Mouse (Mus musculus) retina, embryonic 14.5 days (tissue): Measurements from ENCODE around the gene Hist1h3b.
A peak's percentile ranks its signal among the peaks of the same experiment; 100 is the strongest.

Source experiments
- DNase-seq: peaks from one replicate; pipeline ENCODE4 v3.0.0-alpha.2; 2015; ENCODE audit warnings: low spot score

The Hist1h3b gene

GRCm38 (mm10) chr13:23738677-23739068, 13.4 kb upstream of the Hist1h3b start, which contains the start of gene Hist1h1c:
TSS of gene Hist1h1c (plus strand) at chr13:23738808.
- peak; percentile 95 for DNase-seq

DNA sequence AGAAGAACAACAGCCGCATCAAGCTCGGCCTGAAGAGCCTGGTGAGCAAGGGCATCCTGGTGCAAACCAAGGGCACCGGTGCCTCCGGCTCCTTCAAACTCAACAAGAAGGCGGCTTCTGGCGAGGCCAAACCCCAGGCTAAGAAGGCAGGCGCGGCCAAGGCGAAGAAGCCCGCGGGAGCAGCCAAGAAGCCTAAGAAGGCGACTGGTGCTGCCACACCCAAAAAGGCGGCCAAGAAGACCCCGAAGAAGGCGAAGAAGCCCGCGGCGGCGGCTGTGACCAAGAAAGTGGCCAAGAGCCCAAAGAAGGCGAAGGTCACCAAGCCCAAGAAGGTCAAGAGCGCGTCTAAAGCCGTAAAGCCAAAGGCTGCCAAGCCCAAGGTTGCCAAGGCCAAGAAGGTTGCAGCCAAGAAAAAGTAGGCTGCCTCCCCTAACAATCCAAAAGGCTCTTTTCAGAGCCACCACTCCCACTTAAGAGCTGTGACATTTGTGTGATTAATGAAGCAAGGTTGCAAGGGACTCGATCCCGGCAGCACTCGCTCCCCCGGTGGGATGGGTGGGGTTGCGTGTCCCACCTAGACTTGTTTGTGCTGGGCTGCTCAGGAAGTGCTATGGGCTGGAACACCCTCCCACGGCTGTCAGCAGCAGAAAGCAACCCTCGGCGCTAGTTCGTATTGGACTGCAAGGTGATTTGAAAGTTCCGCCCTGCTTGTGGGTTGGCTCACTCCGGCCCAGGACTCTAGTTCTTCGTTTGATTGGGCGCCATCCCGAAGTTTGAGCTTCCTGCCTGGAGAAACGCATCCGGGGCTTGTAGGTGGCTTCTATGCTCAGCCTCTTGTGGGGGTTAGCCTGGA, 12.8 kb upstream of the Hist1h3b start:
- peak; percentile 87 for DNase-seq

GRCm38 (mm10) chr13:23739922-23740252, 12.2 kb upstream of the Hist1h3b start:
- DNase-seq = no peak

GRCm38 (mm10) chr13:23740256-23740840, 11.7 kb upstream of the Hist1h3b start:
- no peak for DNase-seq

GRCm38 (mm10) chr13:23740910-23741309, 11.2 kb upstream of the Hist1h3b start:
- no peak for DNase-seq

GRCm38 (mm10) chr13:23742007-23742406, 10.1 kb upstream of the Hist1h3b start:
- DNase-seq = no peak

DNA sequence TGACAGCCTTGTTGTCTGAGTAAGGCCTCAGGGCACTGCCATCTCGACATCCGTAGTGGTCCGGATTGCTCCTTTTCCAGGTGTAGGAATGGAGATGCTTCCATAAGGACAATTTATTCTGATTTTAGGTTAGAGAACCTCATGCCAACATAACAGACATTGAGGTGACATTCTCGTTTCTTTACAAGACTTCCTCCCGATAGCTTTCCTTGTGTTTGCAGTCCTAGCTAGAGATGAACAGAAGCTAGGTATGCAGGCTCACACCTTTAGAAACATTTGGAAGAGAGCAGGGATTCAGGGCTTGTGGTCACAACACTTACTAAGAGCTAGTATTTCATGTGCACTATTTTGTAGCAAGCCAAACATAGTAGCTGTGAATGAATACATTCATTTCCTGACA, 8.9 kb upstream of the Hist1h3b start:
- DNase-seq = no peak

DNA sequence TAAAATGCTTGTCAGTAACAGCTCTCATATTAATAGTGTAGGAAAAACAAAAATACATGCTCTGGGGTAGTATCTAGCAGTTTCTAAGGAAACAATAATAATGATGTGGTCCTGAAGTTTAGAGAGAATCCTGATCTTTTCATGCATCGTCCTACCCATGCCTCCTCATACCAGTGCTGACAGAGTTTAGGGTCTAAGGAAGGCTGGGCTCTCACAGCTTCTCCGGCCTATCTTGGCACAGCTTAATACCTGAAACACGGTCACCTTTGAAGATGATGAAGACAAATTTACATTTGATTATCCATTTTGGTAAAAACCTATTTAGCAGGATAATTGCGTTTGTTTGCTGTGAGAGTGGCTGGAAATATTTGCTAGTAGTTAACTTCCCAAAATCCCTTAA, 8.1 kb upstream of the Hist1h3b start:
- no peak for DNase-seq

- no peak for DNase-seq
These were observed 7.4 kb upstream of the Hist1h3b start for GRCm38 (mm10) chr13:23744421-23745380.

GRCm38 (mm10) chr13:23745381-23746161, 6.5 kb upstream of the Hist1h3b start, which contains the start of gene Hist1h3c:
TSS of gene Hist1h3c (minus strand) at chr13:23745602.
- peak; percentile 94 for DNase-seq

DNA sequence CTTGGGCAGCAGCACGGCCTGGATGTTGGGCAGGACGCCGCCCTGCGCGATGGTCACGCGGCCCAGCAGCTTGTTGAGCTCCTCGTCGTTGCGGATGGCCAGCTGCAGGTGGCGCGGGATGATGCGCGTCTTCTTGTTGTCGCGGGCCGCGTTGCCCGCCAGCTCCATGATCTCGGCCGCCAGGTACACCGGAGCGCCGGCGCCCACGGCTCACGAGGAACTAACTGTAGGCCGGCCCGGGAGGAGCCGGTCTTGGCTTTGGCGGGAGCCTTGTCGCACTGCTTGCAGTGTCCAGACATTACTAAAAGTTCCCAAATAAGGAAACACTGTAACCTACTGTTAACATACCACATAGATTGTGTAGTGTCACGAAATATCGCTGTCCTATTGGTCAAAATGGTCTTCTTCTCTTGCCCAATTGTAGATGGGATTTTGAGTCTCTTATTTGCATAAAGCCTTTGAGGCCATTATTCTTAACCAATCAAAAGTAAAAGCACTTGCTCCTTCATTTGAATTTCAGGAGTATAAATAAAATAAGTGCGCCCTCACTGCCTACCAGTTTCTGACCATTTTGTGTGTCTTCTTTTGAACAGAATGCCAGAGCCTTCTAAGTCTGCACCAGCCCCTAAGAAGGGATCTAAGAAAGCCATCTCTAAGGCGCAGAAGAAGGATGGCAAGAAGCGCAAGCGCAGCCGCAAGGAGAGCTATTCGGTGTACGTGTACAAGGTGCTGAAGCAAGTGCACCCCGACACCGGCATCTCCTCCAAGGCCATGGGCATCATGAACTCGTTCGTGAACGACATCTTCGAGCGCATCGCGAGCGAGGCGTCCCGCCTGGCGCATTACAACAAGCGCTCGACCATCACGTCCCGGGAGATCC, 5.6 kb upstream of the Hist1h3b start, which contains the start of gene Hist1h2bb:
Hist1h2bb (plus strand) TSS at position 534 of the 880 bp plus-strand sequence.
- DNase-seq = peak; percentile 91

DNA sequence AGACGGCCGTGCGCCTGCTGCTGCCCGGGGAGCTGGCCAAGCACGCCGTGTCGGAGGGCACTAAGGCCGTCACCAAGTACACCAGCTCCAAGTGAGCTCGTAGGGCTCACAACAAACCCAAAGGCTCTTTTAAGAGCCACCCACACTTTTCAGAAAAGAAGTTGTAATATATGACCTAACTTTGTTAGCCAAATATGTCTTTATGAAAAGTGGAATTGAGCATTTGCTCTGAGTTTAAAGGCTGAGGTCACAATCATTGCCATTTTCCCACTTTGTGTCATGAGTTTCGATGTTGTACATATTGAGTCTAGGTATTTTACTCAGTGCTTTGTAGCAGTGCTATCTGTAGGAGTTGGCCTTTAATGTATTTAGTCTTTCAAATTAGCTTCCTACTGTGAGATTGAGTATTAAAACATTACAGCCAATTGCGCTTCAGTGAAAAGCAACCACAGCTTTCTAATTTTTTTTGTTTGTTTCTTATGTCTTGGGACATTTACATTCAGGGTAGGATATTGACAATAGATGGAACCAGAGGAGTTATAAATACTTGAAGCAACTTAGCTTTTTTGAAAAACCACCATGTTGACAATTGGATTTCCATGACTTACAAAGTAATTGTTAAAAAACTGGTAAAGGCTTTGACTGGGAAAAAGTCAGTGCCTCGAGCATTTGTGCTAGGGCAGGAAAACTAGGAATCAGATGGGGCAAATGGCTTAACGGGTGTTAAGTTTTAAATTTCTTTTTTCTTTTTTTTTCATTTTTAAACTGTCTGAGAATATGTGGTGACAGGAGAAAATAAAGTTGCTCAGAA, 4.8 kb upstream of the Hist1h3b start:
- DNase-seq = no peak

GRCm38 (mm10) chr13:23747892-23748288, 4.2 kb upstream of the Hist1h3b start:
- no peak for DNase-seq

DNA sequence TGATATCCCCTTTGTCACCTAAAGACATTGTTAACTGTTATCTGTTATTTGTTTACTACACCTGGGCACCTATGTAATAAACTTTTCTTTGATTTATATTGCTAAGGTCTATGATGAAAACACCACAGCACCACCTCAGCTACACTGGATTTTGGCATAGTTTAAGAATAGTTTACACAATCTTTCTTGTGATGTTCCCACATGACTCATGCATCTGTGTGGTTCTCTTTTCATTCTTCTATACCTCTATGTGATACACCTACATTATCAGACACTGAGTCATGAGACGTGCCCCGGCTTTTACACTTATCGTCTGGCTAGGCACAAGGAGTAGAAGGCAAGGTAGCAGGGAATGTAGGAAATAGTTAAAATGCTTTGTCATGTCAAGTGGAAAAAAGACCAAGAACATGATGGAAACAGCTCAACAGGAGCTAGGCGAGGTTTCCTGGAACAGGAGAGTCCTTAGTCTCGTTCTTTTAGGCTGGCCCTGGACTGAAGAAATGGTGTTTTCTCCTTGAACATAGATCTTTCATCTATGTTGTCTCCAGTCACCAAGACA, 2.4 kb upstream of the Hist1h3b start:
- DNase-seq = no peak

DNA sequence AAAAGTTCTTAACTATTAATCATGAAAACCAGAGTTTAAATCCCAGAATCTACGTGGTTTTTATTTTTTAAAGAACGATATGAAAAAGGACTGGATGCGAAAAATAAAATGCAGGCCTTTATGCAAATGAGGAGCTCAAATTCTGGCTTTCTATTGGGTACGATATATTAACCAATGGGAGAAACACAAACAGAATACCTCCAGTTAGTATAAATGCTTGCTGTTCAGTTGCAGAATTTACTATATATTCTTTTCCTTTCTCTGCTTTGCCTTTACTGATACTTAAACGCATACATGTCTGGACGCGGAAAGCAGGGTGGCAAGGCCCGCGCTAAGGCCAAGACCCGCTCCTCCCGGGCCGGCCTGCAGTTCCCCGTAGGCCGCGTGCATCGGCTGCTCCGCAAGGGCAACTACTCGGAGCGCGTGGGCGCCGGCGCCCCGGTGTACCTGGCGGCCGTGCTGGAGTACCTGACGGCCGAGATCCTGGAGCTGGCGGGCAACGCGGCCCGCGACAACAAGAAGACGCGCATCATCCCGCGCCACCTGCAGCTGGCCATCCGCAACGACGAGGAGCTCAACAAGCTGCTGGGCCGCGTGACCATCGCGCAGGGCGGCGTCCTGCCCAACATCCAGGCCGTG, 1.1 kb upstream of the Hist1h3b start, which contains the start of gene Hist1h2ab:
Hist1h2ab (plus strand) TSS at position 288 of the 639 bp plus-strand sequence.
- DNase-seq = peak; percentile 87

DNA sequence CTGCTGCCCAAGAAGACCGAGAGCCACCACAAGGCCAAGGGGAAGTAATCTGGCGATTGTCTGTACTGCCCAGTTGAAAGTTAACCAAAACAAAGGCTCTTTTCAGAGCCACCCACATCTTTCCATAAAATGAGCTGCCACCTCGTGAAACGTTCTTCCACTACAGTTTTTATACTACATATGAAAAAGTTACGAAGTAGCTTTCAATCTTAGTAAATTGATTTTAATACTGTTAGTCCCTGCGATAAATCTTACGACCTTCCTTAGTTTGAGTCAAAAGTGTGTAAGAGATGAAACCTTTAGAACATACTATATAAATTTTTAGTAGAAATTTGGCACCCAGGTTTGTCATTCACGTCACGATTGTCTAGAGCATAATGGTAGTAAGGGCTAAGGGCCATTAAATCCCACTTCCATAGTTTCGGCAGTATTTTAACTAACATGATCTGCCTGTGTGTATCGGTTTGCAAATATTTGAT, 550 bp upstream of the Hist1h3b start:
- DNase-seq = no peak

- DNase-seq = no peak
These were observed 690 bp downstream of the Hist1h3b start for GRCm38 (mm10) chr13:23752742-23753172.

DNA sequence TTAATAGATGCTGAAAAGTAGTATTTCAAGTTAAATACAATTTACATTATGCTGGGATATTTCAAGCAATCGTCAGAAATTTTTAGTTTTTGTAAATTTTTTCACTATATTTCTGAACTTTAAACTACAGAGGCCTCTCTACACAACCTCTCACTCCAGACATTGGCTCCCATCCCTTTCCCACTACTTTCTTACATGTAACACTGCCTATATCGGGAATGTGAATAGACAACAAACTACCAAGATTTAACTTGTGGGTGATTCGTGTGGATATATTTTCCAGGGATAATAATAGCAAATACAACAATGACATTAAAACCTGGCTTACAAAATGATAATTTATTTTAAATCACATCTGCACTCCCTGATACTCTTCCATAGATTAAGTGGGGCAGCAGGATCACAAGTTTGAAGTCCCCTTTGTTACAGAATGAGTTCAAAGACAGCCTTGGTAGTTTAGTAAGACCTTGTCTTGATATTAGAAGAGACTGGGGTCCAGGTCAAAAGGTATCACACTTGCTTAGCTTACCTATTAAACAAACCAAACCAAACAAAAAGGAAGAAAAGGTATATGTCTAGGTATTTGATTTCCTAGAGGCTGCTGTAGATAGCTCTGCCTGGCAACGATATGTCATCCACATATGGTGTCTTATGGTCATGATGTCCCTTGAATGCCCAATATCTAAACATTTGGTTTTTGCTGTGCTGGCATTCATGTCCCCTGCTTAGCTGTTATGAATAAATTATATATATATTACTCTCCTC, 1.4 kb downstream of the Hist1h3b start:
- DNase-seq = no peak
